Mouse (Mus musculus) embryonic fibroblast, embryonic 13.5 days (primary cell): Measurements from ENCODE around the gene Ubxn7.

Source experiments
- CTCF ChIP-seq: IDR thresholded peaks from 2 replicates; pipeline ENCODE4 v1.5.1; 2011; ENCODE audit warnings: mild to moderate bottlenecking, control low read depth, low read length, moderate library complexity, borderline replicate concordance; ENCODE audit not compliant: insufficient read depth
- POLR2A ChIP-seq: IDR thresholded peaks from 2 replicates; pipeline ENCODE4 v1.6.1; 2011; ENCODE audit warnings: low read depth, mild to moderate bottlenecking, control low read depth, low read length, moderate library complexity

GRCm38 (mm10) chr16:32332040-32332555, at the start of gene Ubxn7:
- TF ChIP-seq CTCF: no peak
- peak; percentile 77 for TF ChIP-seq POLR2A
